Mouse (Mus musculus): ENCODE measurements at regions not wholly inside any gene's neighbourhood (a gene's known extent, or its start where the extent isn't known, plus 50 kb on each side); places are given as distances from the start of the nearest gene placed in this dataset.

DNA sequence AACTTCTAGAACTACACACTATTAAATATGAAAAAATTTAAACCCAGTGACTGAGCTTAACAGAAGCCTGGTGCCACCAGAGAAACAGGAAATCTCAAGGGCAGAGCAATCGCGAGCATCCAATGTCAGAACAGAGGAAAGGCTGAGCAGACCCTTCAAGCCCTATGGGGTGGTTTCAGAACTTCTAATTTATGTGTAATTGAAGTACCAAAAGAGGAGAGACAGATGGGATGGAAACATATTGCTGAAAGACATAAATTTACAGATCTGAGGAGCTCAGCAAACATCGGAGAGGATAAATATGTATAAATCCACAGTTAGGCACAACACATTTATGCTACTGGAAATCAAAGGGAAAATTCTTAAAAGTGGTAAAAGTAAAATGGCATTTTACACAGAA lies 637.6 kb downstream of the Rwdd3 start:
- no peak for TF ChIP-seq CTCF (IDR thresholded peaks at IDR 0.05; ENCODE audit: control insufficient read depth, insufficient read depth, low read length)
- no peak for TF ChIP-seq POLR2A (IDR thresholded peaks at IDR 0.05; ENCODE audit: borderline replicate concordance, control insufficient read depth, low read depth, low read length)
